Mouse (Mus musculus) intestine, embryonic 16.5 days (tissue): ENCODE results near the gene Snrk. TPM values are rescaled to one million over a fixed set of nuclear protein-coding genes. Genes with fewer than 3 reads are reported as not detected.

Experiments
- ATAC-seq: fragments of 200-750 bp; cut with Nextera tagmentation; 2 replicates; pipeline ENCODE4 v1.8.0; 2017; ENCODE audit warnings: moderate TSS enrichment, moderate library complexity
- H3K27ac ChIP-seq: fragments of 300-500 bp; sonication (generic); 2 replicates; pipeline ENCODE4 v1.5.1; 2014; ENCODE audit warnings: mild to moderate bottlenecking, low read length
- H3K27me3 ChIP-seq: fragments of 300-500 bp; sonication (generic); replicated peaks from 2 replicates; pipeline ENCODE4 v1.6.1; 2014; ENCODE audit warnings: low read length, control low read depth, mixed read lengths; ENCODE audit not compliant: control insufficient read depth, insufficient read depth
- H3K36me3 ChIP-seq: fragments of 300-500 bp; sonication (generic); 2 replicates; pipeline ENCODE4 v1.6.1; 2014; ENCODE audit warnings: low read length, control low read depth; ENCODE audit not compliant: control insufficient read depth, insufficient read depth
- H3K4me1 ChIP-seq: fragments of 300-500 bp; sonication (generic); 2 replicates; pipeline ENCODE4 v1.6.1; 2014; ENCODE audit warnings: low read length, control low read depth, mixed read lengths; ENCODE audit not compliant: control insufficient read depth, insufficient read depth
- H3K4me2 ChIP-seq: fragments of 300-500 bp; sonication (generic); 2 replicates; pipeline ENCODE4 v1.6.1; 2014; ENCODE audit warnings: low read depth, low read length, control low read depth
- H3K4me3 ChIP-seq: fragments of 300-500 bp; sonication (generic); 2 replicates; pipeline ENCODE4 v1.5.1; 2014; ENCODE audit warnings: mild to moderate bottlenecking, low read length
- H3K9ac ChIP-seq: fragments of 300-500 bp; sonication (generic); 2 replicates; pipeline ENCODE4 v1.6.1; 2014; ENCODE audit warnings: low read depth, low read length
- H3K9me3 ChIP-seq: fragments of 300-500 bp; sonication (generic); 2 replicates; pipeline ENCODE4 v1.6.1; 2016; ENCODE audit warnings: low read length, control low read depth; ENCODE audit not compliant: control insufficient read depth
- WGBS: fragments of 180-500 bp; shearing (Covaris S2); extraction: QIAGEN DNeasy Blood & Tissue Kit; methylation state at CpG from one replicate; pipeline ENCODE4 v1.1.7; 2014; 5-methylcytosine and 5-hydroxymethylcytosine counted together
- polyA plus RNA-seq: library from polyadenylated mRNA; unstranded; fragments of >200 nt; fragmentation: Nextera tagmentation; extraction: Ambion mirVana; gene quantifications from 2 replicates; pipeline ENCODE4 v1.2.1, GENCODE M21; 2015

Gene Snrk
- polyA plus RNA-seq, 1 experiment from 2014 or later: 48.7 TPM

- no peak overlapping the region for H3K9ac ChIP-seq
- H3K4me2 ChIP-seq: no peak overlapping the region
- no peaks in the 10 kb centered on the region for H3K9me3 ChIP-seq
- WGBS: 61% methylated on average over 7 of the region's 7 CpGs
- no peaks in the 10 kb centered on the region for H3K36me3 ChIP-seq
- peaks cover 39% of the 10 kb centered on the region for H3K4me1 ChIP-seq
- H3K4me3 ChIP-seq: no peak overlapping the region
- no peaks in the 10 kb centered on the region for H3K27me3 ChIP-seq
- peak; percentile 71 for ATAC-seq
- H3K27ac ChIP-seq: no peak overlapping the region
Observed at GRCm38 (mm10) chr9:122132145-122132544, 15.1 kb downstream of the Snrk start.

DNA sequence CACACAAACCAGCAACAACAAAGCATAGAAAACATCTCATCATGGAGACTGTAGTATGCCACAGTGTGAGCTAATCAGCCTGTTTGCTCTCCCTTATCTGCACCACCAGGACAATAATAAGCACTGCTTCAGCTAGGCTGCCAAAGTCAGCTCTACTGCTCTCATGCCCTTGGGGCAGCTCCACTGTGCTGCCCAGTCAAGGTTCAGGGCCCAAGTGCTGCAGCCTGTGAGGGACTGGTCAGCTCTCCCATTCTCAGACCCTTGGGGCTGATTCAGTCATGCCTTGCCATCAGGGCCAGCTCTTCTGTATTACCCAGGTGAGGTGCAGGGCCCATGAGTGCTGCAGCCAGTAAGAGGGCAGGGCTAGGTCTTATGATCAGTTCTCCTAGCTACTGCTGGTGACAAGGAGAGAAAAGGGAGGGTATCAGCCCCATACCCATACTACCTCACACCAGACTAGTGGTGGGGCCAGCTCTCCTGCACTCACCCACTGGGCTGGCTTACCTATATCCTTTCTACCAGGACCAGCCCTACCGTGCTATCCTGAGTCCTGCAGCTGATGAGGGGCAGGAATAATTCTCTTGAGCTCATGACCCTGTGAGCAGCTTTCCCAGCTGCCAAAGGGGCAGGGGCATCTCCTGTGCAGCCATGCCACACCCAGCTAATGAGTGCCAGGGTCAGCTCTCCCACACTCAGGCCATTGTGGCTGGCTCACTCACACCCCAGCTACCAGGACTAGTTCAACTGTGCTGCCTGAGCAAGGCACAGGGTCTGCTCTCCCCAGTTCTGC, 18.2 kb downstream of the Snrk start:
- Histone ChIP-seq H3K27ac (peak overlapping the region; percentile 64), H3K9me3 (no peaks in the 10 kb centered on the region)
- 64% methylated on average over 1 of the region's 1 CpGs for WGBS

GRCm38 (mm10) chr9:122135885-122136170, 18.8 kb downstream of the Snrk start:
- no peaks in the 10 kb centered on the region for H3K36me3 ChIP-seq
- H3K27ac ChIP-seq: peak overlapping the region; percentile 64
- H3K27me3 ChIP-seq: no peaks in the 10 kb centered on the region
- 68% methylated on average over 2 of the region's 2 CpGs for WGBS
- no peak overlapping the region for H3K9ac ChIP-seq
- H3K9me3 ChIP-seq: no peaks in the 10 kb centered on the region
- no peak overlapping the region for H3K4me2 ChIP-seq
- no peak overlapping the region for H3K4me3 ChIP-seq
- H3K4me1 ChIP-seq: peaks cover 35% of the 10 kb centered on the region
- peak; percentile 74 for ATAC-seq

More for the DNA sequence above, 18.2 kb downstream of the Snrk start:
- Histone ChIP-seq H3K27me3 (no peaks in the 10 kb centered on the region), H3K36me3 (no peaks in the 10 kb centered on the region), H3K4me2 (no peak overlapping the region), H3K9ac (no peak overlapping the region), H3K4me1 (peaks cover 40% of the 10 kb centered on the region), H3K4me3 (no peak overlapping the region)
- ATAC-seq: peak; percentile 43

- H3K36me3 ChIP-seq: no peaks in the 10 kb centered on the region
- no peaks in the 10 kb centered on the region for H3K9me3 ChIP-seq
- no peak overlapping the region for H3K4me2 ChIP-seq
- WGBS: 47% methylated on average over 1 of the region's 1 CpGs
- no peak overlapping the region for H3K4me3 ChIP-seq
- H3K27me3 ChIP-seq: no peaks in the 10 kb centered on the region
- no peak overlapping the region for H3K9ac ChIP-seq
- no peak overlapping the region for H3K27ac ChIP-seq
- peak; percentile 53; the same call in 1 of the 2 replicates for ATAC-seq
- H3K4me1 ChIP-seq: peaks cover 33% of the 10 kb centered on the region
Observed at GRCm38 (mm10) chr9:122137960-122138359, 20.9 kb downstream of the Snrk start.

DNA sequence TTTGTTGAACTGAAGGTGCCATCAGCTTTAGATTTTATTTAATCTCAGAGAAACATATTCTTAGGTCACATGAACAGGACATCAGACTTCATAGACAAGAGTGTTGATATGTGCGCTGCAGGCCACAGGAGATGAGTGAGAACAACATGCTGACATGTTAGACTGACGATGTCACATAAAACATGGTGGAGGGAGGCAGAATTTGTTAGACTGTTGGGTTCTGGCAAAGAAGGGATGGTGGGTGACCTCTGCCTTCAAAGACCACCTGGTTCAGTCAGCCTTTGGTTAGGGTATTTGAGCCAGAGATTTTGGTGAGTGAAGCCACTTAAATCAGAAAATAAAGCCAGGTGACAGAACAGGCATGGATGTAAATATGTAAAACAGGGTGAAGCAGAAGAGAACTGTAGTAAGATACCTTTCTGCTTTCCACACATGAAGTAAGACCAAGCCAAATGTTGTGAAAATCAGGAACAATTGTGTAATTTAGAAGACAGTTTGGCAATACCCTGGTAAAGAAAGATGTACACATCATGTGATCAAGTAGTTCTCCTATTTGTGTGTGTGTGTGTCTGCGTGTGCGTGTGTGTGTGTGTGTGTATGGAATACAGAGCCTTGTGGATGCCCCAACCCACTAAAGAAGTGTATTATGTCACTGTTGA, 21.4 kb downstream of the Snrk start:
- Histone ChIP-seq H3K4me2 (no peak overlapping the region), H3K27me3 (no peaks in the 10 kb centered on the region), H3K9ac (no peak overlapping the region), H3K27ac (no peak overlapping the region), H3K4me3 (no peak overlapping the region), H3K36me3 (no peaks in the 10 kb centered on the region), H3K4me1 (peaks cover 33% of the 10 kb centered on the region), H3K9me3 (no peaks in the 10 kb centered on the region)
- no peak for ATAC-seq
- WGBS: 91% methylated on average over 4 of the region's 4 CpGs

DNA sequence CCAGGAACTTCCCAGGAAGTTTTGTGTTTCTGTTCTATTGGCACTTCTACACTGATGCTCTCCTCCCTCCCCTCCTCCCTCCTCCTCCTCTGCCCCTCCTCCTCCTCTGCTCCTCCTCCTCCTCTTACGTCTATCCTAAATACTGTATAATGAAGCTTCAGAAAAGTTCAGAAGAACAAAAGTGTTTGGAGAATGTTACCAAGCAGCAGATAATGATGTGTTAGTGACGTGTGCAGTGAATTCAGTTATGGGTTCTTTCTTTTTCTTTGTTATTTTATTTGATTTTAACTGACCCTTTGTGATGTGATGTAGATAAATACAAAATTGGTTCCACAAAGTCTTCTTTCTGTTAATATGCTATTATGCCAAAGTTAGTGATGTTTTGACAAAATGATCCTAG, 22.2 kb downstream of the Snrk start:
- Histone ChIP-seq H3K27me3 (no peaks in the 10 kb centered on the region), H3K4me1 (peaks cover 33% of the 10 kb centered on the region), H3K36me3 (peaks cover 2% of the 10 kb centered on the region), H3K9ac (no peak overlapping the region), H3K9me3 (no peaks in the 10 kb centered on the region), H3K4me3 (no peak overlapping the region), H3K4me2 (no peak overlapping the region), H3K27ac (no peak overlapping the region)
- ATAC-seq: no peak
- 62% methylated on average over 2 of the region's 2 CpGs for WGBS

DNA sequence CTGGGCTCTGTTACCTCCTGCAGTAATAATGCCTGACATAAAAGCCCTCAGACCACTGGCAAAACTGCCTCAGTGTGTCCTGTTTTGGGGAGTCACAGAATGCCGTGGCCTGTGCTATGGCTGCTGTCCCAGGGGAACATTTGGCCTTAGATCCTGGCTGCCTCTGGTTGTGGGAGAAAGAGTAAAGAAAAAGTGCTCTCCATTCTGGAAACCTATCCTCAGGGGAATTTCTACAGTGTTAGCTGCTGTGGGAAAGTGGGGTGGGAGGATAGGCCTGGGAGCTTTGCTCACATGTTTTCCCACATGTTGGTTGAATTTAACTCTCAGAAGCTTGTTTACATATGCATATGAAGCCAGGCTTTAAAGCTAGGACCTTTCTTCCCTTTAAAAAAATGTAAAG, 26.2 kb downstream of the Snrk start:
- Histone ChIP-seq H3K27ac (0 out of 2 replicates have a peak overlapping the region, but pooled peaks have one; percentile 23), H3K9me3 (no peaks in the 10 kb centered on the region; the same call in 1 of the 2 replicates), H3K27me3 (no peaks in the 10 kb centered on the region), H3K36me3 (peaks cover 9% of the 10 kb centered on the region), H3K9ac (no peak overlapping the region), H3K4me3 (no peak overlapping the region), H3K4me1 (peaks cover 30% of the 10 kb centered on the region), H3K4me2 (no peak overlapping the region)
- WGBS: 81% methylated on average over 1 of the region's 1 CpGs
- no peak for ATAC-seq

- Histone ChIP-seq H3K9me3 (no peaks in the 10 kb centered on the region; the same call in 1 of the 2 replicates), H3K4me1 (peaks cover 30% of the 10 kb centered on the region), H3K27ac (no peak overlapping the region), H3K27me3 (no peaks in the 10 kb centered on the region), H3K4me2 (no peak overlapping the region), H3K9ac (no peak overlapping the region), H3K36me3 (peaks cover 9% of the 10 kb centered on the region), H3K4me3 (no peak overlapping the region)
- ATAC-seq: no peak
- WGBS: 94% methylated on average over 3 of the region's 3 CpGs
Observed at GRCm38 (mm10) chr9:122144776-122145175, 27.7 kb downstream of the Snrk start.

DNA sequence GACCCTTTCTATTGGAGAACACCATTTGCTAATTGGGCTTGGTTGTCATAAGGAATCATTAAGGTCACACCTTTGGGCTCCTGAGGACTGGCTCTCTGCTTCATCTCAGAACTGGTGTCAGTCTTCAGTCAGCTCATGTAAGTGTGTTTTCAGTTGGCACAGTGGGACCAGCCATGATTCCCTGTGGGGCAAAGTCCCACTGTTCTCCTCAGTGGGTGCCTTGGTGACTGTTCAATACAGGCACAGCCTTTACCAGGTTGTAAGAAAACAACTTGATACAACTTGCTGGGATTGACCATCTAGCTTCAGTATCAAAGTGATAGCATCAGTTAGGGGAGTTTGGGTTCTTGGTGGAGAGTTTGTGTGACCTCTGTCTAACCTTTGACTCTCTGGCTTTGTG, 28.6 kb downstream of the Snrk start:
- peak; percentile 17; the same call in 1 of the 2 replicates for ATAC-seq
- no peak overlapping the region for H3K9ac ChIP-seq

More for the DNA sequence above, 28.6 kb downstream of the Snrk start:
- Histone ChIP-seq H3K9me3 (no peaks in the 10 kb centered on the region; the same call in 1 of the 2 replicates), H3K4me3 (no peak overlapping the region), H3K4me2 (no peak overlapping the region), H3K27me3 (no peaks in the 10 kb centered on the region), H3K27ac (peak overlapping the region; percentile 74), H3K4me1 (peaks cover 27% of the 10 kb centered on the region), H3K36me3 (peaks cover 9% of the 10 kb centered on the region)
